Mouse (Mus musculus) stomach, embryonic 14.5 days (tissue): ENCODE data around the gene Gstcd. TPM values are rescaled to one million over a fixed set of nuclear protein-coding genes. Genes with fewer than 3 reads are reported as not detected.

Experiments used
- ATAC-seq: fragments of 200-750 bp; cut with Nextera tagmentation; 2 replicates; pipeline ENCODE4 v1.8.0; 2017; ENCODE audit warnings: low read depth, moderate TSS enrichment; ENCODE audit not compliant: insufficient number of reproducible peaks, insufficient read depth, low FRiP score
- H3K27ac ChIP-seq: fragments of 300-500 bp; sonication (generic); 2 replicates; pipeline ENCODE4 v1.5.1; 2014; ENCODE audit warnings: mild to moderate bottlenecking, low read length, moderate library complexity, mixed read lengths
- H3K27me3 ChIP-seq: fragments of 300-500 bp; sonication (generic); 2 replicates; pipeline ENCODE4 v1.6.1; 2014; ENCODE audit warnings: low read length, control low read depth, mixed read lengths; ENCODE audit not compliant: control insufficient read depth, insufficient read depth
- H3K36me3 ChIP-seq: fragments of 300-500 bp; sonication (generic); 2 replicates; pipeline ENCODE4 v1.6.1; 2014; ENCODE audit warnings: mild to moderate bottlenecking, control low read depth, low read length, moderate library complexity, mixed read lengths; ENCODE audit not compliant: control insufficient read depth, insufficient read depth
- H3K4me1 ChIP-seq: fragments of 300-500 bp; sonication (generic); 2 replicates; pipeline ENCODE4 v1.6.1; 2014; ENCODE audit warnings: low read length, control low read depth, mixed read lengths; ENCODE audit not compliant: control insufficient read depth, insufficient read depth
- H3K4me2 ChIP-seq: fragments of 300-500 bp; sonication (generic); replicated peaks from 2 replicates; pipeline ENCODE4 v1.6.1; 2014; ENCODE audit warnings: low read depth, low read length, control low read depth
- H3K4me3 ChIP-seq: fragments of 300-500 bp; sonication (generic); 2 replicates; pipeline ENCODE4 v1.5.1; 2014; ENCODE audit warnings: low read depth, low read length, control low read depth
- H3K9ac ChIP-seq: fragments of 300-500 bp; sonication (generic); replicated peaks from 2 replicates; pipeline ENCODE4 v1.6.1; 2014; ENCODE audit warnings: low read depth, mild to moderate bottlenecking, control low read depth, low read length, moderate library complexity, mixed read lengths
- H3K9me3 ChIP-seq: fragments of 300-500 bp; sonication (generic); 2 replicates; pipeline ENCODE4 v1.6.1; 2016; ENCODE audit warnings: low read depth, low read length, control low read depth; ENCODE audit not compliant: control insufficient read depth
- WGBS: fragments of 180-500 bp; shearing (Covaris S2); extraction: QIAGEN DNeasy Blood & Tissue Kit; methylation state at CpG from one replicate; pipeline ENCODE4 v1.1.7; 2014; 5-methylcytosine and 5-hydroxymethylcytosine counted together
- polyA plus RNA-seq: library from polyadenylated mRNA; unstranded; fragments of >200 nt; fragmentation: Nextera tagmentation; extraction: Ambion mirVana; gene quantifications from 2 replicates; pipeline ENCODE4 v1.2.1, GENCODE M21; 2014

The Gstcd gene
- polyA plus RNA-seq, 1 experiment from 2014 or later = 10.3 TPM

GRCm38 (mm10) chr3:133085858-133086257 lies 6.0 kb downstream of the Gstcd start:
- Histone ChIP-seq H3K4me1 (no peaks in the 10 kb centered on the region), H3K9ac (no peak overlapping the region), H3K27ac (no peak overlapping the region), H3K36me3 (peaks cover 15% of the 10 kb centered on the region; the same call in 1 of the 2 replicates), H3K27me3 (no peaks in the 10 kb centered on the region), H3K4me3 (no peak overlapping the region), H3K4me2 (no peak overlapping the region), H3K9me3 (no peaks in the 10 kb centered on the region)
- ATAC-seq = peak; percentile 75; the same call in 1 of the 2 replicates
- WGBS = 67% methylated on average over 3 of the region's 3 CpGs

GRCm38 (mm10) chr3:133082736-133083135 lies 9.1 kb downstream of the Gstcd start:
- H3K36me3 ChIP-seq = peaks cover 19% of the 10 kb centered on the region; the same call in 1 of the 2 replicates
- 86% methylated on average over 5 of the region's 5 CpGs for WGBS

GRCm38 (mm10) chr3:133075560-133075959 lies 16.3 kb downstream of the Gstcd start:
- peaks cover 16% of the 10 kb centered on the region for H3K36me3 ChIP-seq
- no peak overlapping the region for H3K4me2 ChIP-seq
- no peak overlapping the region for H3K9ac ChIP-seq
- no peak overlapping the region for H3K4me3 ChIP-seq
- H3K4me1 ChIP-seq = no peaks in the 10 kb centered on the region
- WGBS = 88% methylated on average over 10 of the region's 10 CpGs
- H3K27ac ChIP-seq = no peak overlapping the region
- H3K27me3 ChIP-seq = no peaks in the 10 kb centered on the region
- no peaks in the 10 kb centered on the region for H3K9me3 ChIP-seq
- ATAC-seq = no peak

More at GRCm38 (mm10) chr3:133082736-133083135, 9.1 kb downstream of the Gstcd start:
- Histone ChIP-seq H3K4me1 (no peaks in the 10 kb centered on the region), H3K27ac (no peak overlapping the region), H3K27me3 (no peaks in the 10 kb centered on the region), H3K4me2 (no peak overlapping the region), H3K9ac (no peak overlapping the region), H3K4me3 (no peak overlapping the region), H3K9me3 (no peaks in the 10 kb centered on the region)
- no peak for ATAC-seq

GRCm38 (mm10) chr3:133052068-133052467 lies 39.8 kb downstream of the Gstcd start:
- no peaks in the 10 kb centered on the region for H3K4me1 ChIP-seq
- no peaks in the 10 kb centered on the region for H3K27me3 ChIP-seq
- H3K27ac ChIP-seq = no peak overlapping the region
- no peaks in the 10 kb centered on the region for H3K36me3 ChIP-seq
- WGBS = 85% methylated on average over 2 of the region's 2 CpGs
- no peaks in the 10 kb centered on the region for H3K9me3 ChIP-seq
- ATAC-seq = no peak
- no peak overlapping the region for H3K4me3 ChIP-seq
- no peak overlapping the region for H3K9ac ChIP-seq
- no peak overlapping the region for H3K4me2 ChIP-seq

- Histone ChIP-seq H3K4me3 (no peak overlapping the region), H3K4me1 (peaks cover 3% of the 10 kb centered on the region; the same call in 1 of the 2 replicates), H3K9ac (no peak overlapping the region), H3K27me3 (no peaks in the 10 kb centered on the region), H3K4me2 (no peak overlapping the region), H3K9me3 (no peaks in the 10 kb centered on the region), H3K36me3 (no peaks in the 10 kb centered on the region), H3K27ac (no peak overlapping the region)
- WGBS = 81% methylated on average over 7 of the region's 7 CpGs
- no peak for ATAC-seq
These were observed 58.6 kb downstream of the Gstcd start for GRCm38 (mm10) chr3:133033145-133033755.

GRCm38 (mm10) chr3:133026977-133027376 lies 64.9 kb downstream of the Gstcd start:
- Histone ChIP-seq H3K27me3 (no peaks in the 10 kb centered on the region), H3K4me2 (no peak overlapping the region), H3K9ac (no peak overlapping the region), H3K4me1 (peaks cover 5% of the 10 kb centered on the region; the same call in 1 of the 2 replicates), H3K9me3 (no peaks in the 10 kb centered on the region), H3K27ac (no peak overlapping the region), H3K36me3 (no peaks in the 10 kb centered on the region), H3K4me3 (no peak overlapping the region)
- no peak for ATAC-seq
- WGBS = 71% methylated on average over 2 of the region's 2 CpGs

- ATAC-seq = no peak
- Histone ChIP-seq H3K27me3 (no peaks in the 10 kb centered on the region), H3K4me1 (no peaks in the 10 kb centered on the region), H3K9me3 (no peaks in the 10 kb centered on the region), H3K36me3 (peaks cover 6% of the 10 kb centered on the region; the same call in 1 of the 2 replicates), H3K9ac (no peak overlapping the region), H3K4me3 (no peak overlapping the region), H3K27ac (no peak overlapping the region), H3K4me2 (no peak overlapping the region)
- 70% methylated on average over 4 of the region's 4 CpGs for WGBS
These were observed 84.6 kb downstream of the Gstcd start for GRCm38 (mm10) chr3:133007250-133007649.

- 79% methylated on average over 9 of the region's 9 CpGs for WGBS
These were observed 95.5 kb downstream of the Gstcd start for GRCm38 (mm10) chr3:132996299-132996698.

GRCm38 (mm10) chr3:132995904-132996267 lies 95.9 kb downstream of the Gstcd start:
- Histone ChIP-seq H3K27me3 (no peaks in the 10 kb centered on the region), H3K27ac (no peak overlapping the region), H3K36me3 (peaks cover 7% of the 10 kb centered on the region; the same call in 1 of the 2 replicates), H3K9ac (no peak overlapping the region), H3K4me1 (no peaks in the 10 kb centered on the region), H3K9me3 (no peaks in the 10 kb centered on the region), H3K4me3 (no peak overlapping the region), H3K4me2 (no peak overlapping the region)
- ATAC-seq = no peak
- 77% methylated on average over 3 of the region's 3 CpGs for WGBS

More at GRCm38 (mm10) chr3:132996299-132996698, 95.5 kb downstream of the Gstcd start:
- no peak overlapping the region for H3K4me2 ChIP-seq
- H3K4me3 ChIP-seq = no peak overlapping the region
- no peaks in the 10 kb centered on the region for H3K9me3 ChIP-seq
- no peak overlapping the region for H3K9ac ChIP-seq
- no peaks in the 10 kb centered on the region for H3K27me3 ChIP-seq
- H3K4me1 ChIP-seq = no peaks in the 10 kb centered on the region
- H3K36me3 ChIP-seq = peaks cover 7% of the 10 kb centered on the region; the same call in 1 of the 2 replicates
- ATAC-seq = no peak
- H3K27ac ChIP-seq = no peak overlapping the region
